Mouse (Mus musculus): ENCODE results near the gene Nt5c2. TPM values are rescaled to one million over a fixed set of nuclear protein-coding genes. Genes with fewer than 3 reads are reported as not detected.

Nt5c2 gene
- total RNA-seq, 2 experiments from 2014 or later, result 80.9 to 84.4 TPM

DNA sequence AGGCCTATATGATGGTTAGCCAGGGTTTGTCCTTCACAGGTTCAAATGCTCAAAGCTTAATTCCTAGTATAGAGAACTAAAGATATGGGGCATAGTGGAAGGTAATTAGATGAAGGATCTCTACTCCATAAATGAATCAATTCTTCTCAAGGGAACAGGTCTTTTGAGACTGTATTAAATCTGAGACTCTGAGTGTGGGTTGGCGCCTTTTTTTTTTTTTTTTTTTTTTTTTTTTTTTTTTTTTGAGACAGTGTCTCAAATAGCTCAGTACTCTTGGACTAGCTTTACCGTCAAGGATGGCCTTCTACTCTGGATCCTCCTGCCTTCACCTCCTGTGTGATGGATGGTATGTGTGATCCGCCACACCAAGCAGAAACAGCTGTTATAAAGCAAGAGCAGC lies 21.6 kb upstream of the Nt5c2 start:
- no peak overlapping the region for H3K4me3 ChIP-seq
- DNase-seq (ENCODE audit: low spot score in 2 of 2), result no peak
- TF ChIP-seq CTCF (conservative IDR thresholded peaks at IDR 0.05), result no peak
- no peak overlapping the region for H3K27ac ChIP-seq

DNA sequence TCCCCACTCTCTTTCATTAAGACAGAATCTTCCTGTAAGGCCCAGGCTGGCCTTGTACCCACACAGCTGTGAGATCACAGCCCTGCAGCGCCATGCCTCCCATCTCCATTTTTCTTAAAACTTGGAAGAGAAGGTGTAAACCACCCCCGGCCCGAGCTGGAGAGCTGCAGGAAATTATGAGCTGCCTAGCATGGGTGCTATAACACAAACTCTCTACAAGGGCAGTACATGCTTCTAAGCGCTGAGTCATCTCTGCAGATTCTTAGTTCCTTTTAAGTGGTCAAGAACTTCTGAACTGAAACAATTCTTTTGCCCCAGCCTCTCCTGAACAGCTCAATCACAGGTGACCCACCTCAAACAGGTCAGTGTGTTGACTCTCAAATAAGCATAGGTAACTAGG lies 20.0 kb upstream of the Nt5c2 start:
- no peak for DNase-seq (ENCODE audit: low spot score in 2 of 2)
- H3K27ac ChIP-seq, result no peak overlapping the region
- H3K4me3 ChIP-seq, result no peak overlapping the region
- TF ChIP-seq CTCF (conservative IDR thresholded peaks at IDR 0.05), result no peak

- 0 out of 2 replicates have a peak, but pooled peaks have one; percentile 13 for TF ChIP-seq CTCF (conservative IDR thresholded peaks at IDR 0.05)
- H3K27ac ChIP-seq, result peak overlapping the region; percentile 62; the same call in 1 of the 2 replicates
- H3K4me3 ChIP-seq, result no peak overlapping the region
- DNase-seq (ENCODE audit: low spot score in 2 of 2), result no peak
Measured at GRCm38 (mm10) chr19:47031770-47032169, 16.8 kb upstream of the Nt5c2 start.

GRCm38 (mm10) chr19:47029796-47030195 lies 14.8 kb upstream of the Nt5c2 start:
- no peak overlapping the region; the same call in 1 of the 2 replicates for H3K27ac ChIP-seq
- no peak for DNase-seq (ENCODE audit: low spot score in 2 of 2)
- no peak overlapping the region for H3K4me3 ChIP-seq
- TF ChIP-seq CTCF (conservative IDR thresholded peaks at IDR 0.05), result no peak

GRCm38 (mm10) chr19:47026513-47026912 lies 11.6 kb upstream of the Nt5c2 start:
- no peak for DNase-seq (ENCODE audit: low spot score in 2 of 2)
- peak; percentile 44 for TF ChIP-seq CTCF (conservative IDR thresholded peaks at IDR 0.05)
- no peak overlapping the region for H3K27ac ChIP-seq
- no peak overlapping the region for H3K4me3 ChIP-seq

GRCm38 (mm10) chr19:47024954-47025353 lies 10.0 kb upstream of the Nt5c2 start:
- no peak for TF ChIP-seq CTCF (conservative IDR thresholded peaks at IDR 0.05)
- Histone ChIP-seq H3K27ac (no peak overlapping the region), H3K4me3 (no peak overlapping the region)
- DNase-seq (ENCODE audit: low spot score in 2 of 2), result no peak

DNA sequence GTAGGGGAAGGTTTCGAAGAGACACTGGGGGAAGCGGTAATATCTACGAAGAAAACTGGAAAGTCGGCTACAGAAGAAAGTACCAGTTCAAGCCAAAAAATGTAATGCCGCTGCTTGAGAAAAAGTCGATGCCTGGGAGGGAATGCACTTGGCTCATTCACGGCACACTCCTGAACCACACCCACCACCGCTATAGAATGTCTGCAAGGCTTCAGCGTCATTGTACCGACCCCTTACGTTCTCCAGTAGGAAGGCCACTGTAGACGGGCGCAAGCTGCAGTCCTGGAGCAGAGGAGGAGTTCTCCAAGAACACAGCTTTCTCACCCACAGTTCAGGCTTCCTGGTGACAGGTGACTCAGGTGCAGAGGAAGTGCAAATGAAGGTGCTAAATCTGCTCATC lies 8.6 kb upstream of the Nt5c2 start:
- no peak for TF ChIP-seq CTCF (conservative IDR thresholded peaks at IDR 0.05)
- DNase-seq (ENCODE audit: low spot score in 2 of 2), result no peak
- no peak overlapping the region for H3K27ac ChIP-seq
- no peak overlapping the region for H3K4me3 ChIP-seq

GRCm38 (mm10) chr19:47022709-47023108 lies 7.8 kb upstream of the Nt5c2 start:
- H3K27ac ChIP-seq, result no peak overlapping the region
- no peak overlapping the region for H3K4me3 ChIP-seq
- no peak for DNase-seq (ENCODE audit: low spot score in 2 of 2)
- no peak for TF ChIP-seq CTCF (conservative IDR thresholded peaks at IDR 0.05)

DNA sequence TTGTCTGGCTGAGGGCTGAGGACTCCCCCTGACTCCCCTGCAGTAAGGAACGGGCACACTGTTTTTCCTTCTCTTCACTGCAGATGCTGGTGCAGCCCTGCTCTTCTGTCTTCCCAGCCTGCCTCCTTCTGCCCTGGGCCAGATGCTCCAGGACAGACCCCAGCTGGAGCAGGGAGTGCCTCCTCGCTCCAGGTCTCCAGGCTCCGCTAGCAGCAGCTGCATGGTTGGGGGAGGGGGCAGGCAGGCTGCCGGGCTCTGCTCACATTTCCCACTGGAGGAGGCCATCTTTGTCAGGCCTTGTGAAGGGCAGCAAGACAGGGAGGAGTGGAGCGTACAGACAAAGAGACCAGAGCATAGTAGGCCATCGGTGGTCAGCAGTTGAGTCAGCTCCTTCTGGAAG lies 4.4 kb upstream of the Nt5c2 start:
- peak overlapping the region; percentile 39; the same call in 1 of the 2 replicates for H3K27ac ChIP-seq
- no peak for TF ChIP-seq CTCF (conservative IDR thresholded peaks at IDR 0.05)
- peak overlapping the region; percentile 81; the same call in 1 of the 2 replicates for H3K4me3 ChIP-seq
- no peak for DNase-seq (ENCODE audit: low spot score in 2 of 2)

GRCm38 (mm10) chr19:47018330-47018729 lies 3.4 kb upstream of the Nt5c2 start:
- TF ChIP-seq CTCF (conservative IDR thresholded peaks at IDR 0.05), result no peak
- no peak for DNase-seq (ENCODE audit: low spot score in 2 of 2)
- H3K4me3 ChIP-seq, result peak overlapping the region; percentile 81
- no peak overlapping the region for H3K27ac ChIP-seq

- peak; percentile 31 for TF ChIP-seq CTCF (conservative IDR thresholded peaks at IDR 0.05)
- no peak for DNase-seq (ENCODE audit: low spot score in 2 of 2)
- Histone ChIP-seq H3K4me3 (peak overlapping the region; percentile 81), H3K27ac (no peak overlapping the region)
Measured at GRCm38 (mm10) chr19:47017831-47018230, 2.9 kb upstream of the Nt5c2 start.

DNA sequence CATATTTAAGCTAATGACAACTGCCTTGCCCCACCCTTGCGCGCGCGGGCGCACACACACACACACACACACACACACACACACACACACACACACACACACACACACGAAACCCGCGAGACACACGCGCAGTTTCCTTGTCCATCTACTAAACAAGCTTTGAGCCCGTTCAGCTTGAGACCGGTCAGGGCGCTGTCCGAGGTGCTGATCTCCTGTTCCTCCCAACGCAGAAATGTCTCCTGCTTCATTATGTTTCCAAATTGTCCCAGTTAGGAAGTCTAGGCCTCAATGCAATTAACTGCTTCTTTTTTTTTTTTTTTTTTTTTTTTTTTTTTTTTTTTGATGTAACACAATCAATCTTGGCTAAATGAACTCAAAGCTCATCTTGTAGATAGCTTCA lies 1.5 kb upstream of the Nt5c2 start:
- peak in 1 of 2 experiments; percentile 43 for DNase-seq (ENCODE audit: low spot score in 2 of 2)
- peak overlapping the region; percentile 81 for H3K4me3 ChIP-seq
- H3K27ac ChIP-seq, result no peak overlapping the region
- no peak for TF ChIP-seq CTCF (conservative IDR thresholded peaks at IDR 0.05)

GRCm38 (mm10) chr19:47015965-47016364 lies 1.0 kb upstream of the Nt5c2 start:
- no peak for DNase-seq (ENCODE audit: low spot score in 2 of 2)
- Histone ChIP-seq H3K4me3 (peak overlapping the region; percentile 81), H3K27ac (peak overlapping the region; percentile 99)
- TF ChIP-seq CTCF (conservative IDR thresholded peaks at IDR 0.05), result no peak

GRCm38 (mm10) chr19:47015396-47015795 lies 443 bp upstream of the Nt5c2 start:
- Histone ChIP-seq H3K27ac (peak overlapping the region; percentile 99), H3K4me3 (peak overlapping the region; percentile 81)
- TF ChIP-seq CTCF (conservative IDR thresholded peaks at IDR 0.05), result no peak
- DNase-seq (ENCODE audit: low spot score in 2 of 2), result no peak

DNA sequence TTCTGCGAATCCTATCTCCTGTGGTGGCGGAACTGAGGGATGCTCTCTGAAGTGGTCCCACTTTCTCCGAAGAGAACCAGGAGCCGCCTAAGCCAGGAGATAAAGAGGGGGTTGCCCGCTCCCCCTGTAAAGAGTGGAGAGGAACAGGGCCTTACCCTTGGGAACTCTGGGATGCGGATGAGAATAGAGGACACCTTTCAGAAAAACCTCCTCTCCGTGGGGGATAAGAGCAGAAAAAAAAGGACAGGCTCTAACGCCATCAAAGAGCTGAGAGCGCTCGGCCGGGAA lies 850 bp downstream of the Nt5c2 start:
- H3K4me3 ChIP-seq, result peak overlapping the region; percentile 81
- H3K27ac ChIP-seq, result peak overlapping the region; percentile 99
- TF ChIP-seq CTCF (conservative IDR thresholded peaks at IDR 0.05), result no peak
- DNase-seq (ENCODE audit: low spot score in 2 of 2), result no peak
